Mouse (Mus musculus) frontal cortex, postnatal 25 days (tissue): Measurements from ENCODE around the gene Depdc5.
"Not testable (repeated sequence)": the region's sequence is repeated elsewhere in the genome, so short reads cannot be mapped to it uniquely, and the experiment has no call there.

Experiments used
- DNase-seq, 2 experiments: peaks; one replicate each; pipeline ENCODE4 v3.0.0; 2022; ENCODE audit warnings: low spot score in 2 of 2

Depdc5 gene

GRCm38 (mm10) chr5:33030425-33031175 lies 167.1 kb downstream of the Depdc5 start:
- DNase-seq, result no peak

DNA sequence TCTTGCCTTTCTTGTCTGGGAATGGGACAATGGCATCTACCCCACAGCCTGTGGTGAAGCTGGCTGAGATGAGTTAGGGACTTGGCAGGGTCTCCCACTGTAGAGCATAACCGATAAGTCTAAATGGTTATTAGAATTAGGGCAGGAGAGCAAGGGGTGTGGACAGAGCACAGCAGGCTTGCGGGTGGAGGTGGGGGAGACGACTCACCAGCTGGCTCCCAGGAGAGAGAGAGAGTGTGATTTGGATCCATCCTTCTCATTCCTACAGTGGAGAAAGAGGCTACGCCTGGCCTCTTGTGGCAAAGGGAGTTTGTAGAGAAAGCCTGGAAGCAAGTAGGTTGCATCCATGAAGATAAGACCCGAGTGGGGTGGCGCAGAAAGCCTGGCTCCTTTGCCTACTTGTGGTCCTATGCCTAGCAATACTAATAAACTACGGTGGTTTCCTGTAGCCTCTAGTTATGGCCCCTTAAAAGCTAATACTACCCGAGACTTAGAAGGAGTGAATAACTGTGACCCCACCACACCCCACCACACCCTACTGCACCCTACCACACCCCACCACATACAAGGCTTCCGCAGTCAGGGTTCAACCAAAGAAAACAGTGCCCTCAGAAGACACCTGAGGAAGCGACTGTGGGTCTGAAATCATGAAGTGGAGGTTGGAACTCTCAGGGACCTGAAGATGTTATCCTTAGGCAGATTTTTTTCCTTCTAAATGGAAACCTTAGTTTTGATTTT lies 168.7 kb downstream of the Depdc5 start:
- no peak for DNase-seq

DNA sequence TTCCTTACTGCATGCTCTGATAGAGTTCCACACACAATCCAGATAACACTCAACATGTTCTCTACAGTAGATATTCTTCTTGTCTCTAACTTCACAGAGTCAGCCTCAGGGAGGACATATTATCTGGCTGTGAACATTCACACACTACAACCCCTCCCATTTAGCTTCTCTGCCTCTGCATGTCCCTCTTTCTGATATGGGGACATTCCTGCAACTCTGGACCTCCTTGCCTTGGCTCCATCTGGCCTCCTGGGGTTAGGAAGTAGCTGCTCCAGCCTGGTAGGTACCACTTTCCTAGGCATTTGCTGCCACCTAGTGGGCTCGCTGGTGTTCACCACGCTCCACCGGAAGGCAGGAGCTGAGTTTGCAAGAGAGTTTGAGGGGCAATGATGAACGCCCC lies 169.6 kb downstream of the Depdc5 start:
- DNase-seq, result peak; percentile 66 to 72

DNA sequence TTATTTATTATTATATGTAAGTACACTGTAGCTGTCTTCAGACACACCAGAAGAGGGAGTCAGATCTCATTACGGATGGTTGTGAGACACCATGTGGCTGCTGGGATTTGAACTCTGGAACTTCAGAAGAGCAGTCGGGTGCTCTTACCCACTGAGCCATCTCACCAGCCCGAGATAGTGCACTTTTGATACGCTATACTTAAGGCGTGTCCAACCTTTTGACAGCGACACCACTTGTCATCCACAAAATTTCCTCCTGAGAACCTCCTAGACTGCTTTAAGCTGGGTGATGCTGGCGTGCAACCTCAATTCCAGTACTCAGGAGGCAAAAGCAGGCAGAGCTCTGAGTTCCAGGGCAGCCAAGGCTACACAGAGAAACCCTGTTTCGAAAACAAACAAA lies 170.1 kb downstream of the Depdc5 start:
- DNase-seq, result not testable (repeated sequence)

GRCm38 (mm10) chr5:33034100-33034499 lies 170.6 kb downstream of the Depdc5 start:
- no peak for DNase-seq

GRCm38 (mm10) chr5:33034916-33035315 lies 171.4 kb downstream of the Depdc5 start:
- DNase-seq, result no peak

GRCm38 (mm10) chr5:33038656-33039509 lies 175.4 kb downstream of the Depdc5 start:
- no peak for DNase-seq

DNA sequence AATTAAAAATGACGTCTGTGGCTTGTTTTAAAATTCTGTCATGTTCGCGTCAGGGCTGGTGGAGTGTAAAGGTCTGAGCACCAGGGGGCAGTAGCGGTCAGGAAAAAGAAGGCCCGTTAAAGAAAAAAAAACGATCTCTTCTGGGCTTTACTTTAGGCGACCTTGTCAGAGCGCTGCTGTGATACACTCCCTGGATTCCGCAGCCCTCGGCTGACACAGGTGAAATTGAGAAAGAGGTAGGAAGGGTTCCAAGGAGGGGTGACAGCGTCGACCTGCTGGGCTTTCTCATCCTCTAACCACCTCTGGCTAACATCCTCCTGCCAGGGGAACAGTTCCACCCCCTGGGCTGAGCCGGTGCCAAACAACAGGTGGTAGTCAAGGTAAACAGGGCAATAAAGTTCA lies 176.0 kb downstream of the Depdc5 start:
- DNase-seq, result no peak

DNA sequence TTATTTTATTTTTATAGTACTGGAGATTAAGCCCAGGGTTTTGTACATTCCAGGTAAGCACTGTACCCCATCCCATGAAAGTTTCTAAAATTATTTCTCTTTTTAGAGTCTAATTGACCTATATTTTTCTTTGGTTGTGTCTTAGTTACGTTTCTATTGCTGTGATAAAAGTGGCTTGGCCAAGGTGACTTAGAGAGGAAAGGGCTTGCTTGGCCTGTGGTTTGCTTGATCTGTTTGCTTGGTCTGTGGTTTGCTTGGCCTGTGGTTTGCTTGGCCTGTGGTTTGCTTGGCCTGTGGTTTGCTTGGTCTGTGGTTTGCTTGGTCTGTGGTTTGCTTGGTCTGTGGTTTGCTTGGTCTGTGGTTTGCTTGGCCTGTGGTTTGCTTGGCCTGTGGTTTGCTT lies 177.2 kb downstream of the Depdc5 start:
- DNase-seq, result not testable (repeated sequence)

- DNase-seq, result no peak
Measured at GRCm38 (mm10) chr5:33043397-33043796, 179.9 kb downstream of the Depdc5 start.
